Mouse (Mus musculus) effector memory CD4-positive, alpha-beta T cell, adult 5 months (primary cell): ENCODE data around the gene Dcdc2b. TPM values are rescaled to one million over a fixed set of nuclear protein-coding genes. Genes with fewer than 3 reads are reported as not detected.

Experiments used
- polyA plus RNA-seq: library from polyadenylated mRNA; unstranded; fragments of 100-300 nt; shearing (Covaris generic); gene quantifications from one replicate; pipeline ENCODE4 v1.2.1, GENCODE M21; 2017

Gene Dcdc2b
- polyA plus RNA-seq: 3.4 TPM

GRCm38 (mm10) chr4:129614093-129614492 lies at the start of gene Dcdc2b:
TSS of gene Dcdc2b (minus strand) at chr4:129614257.

GRCm38 (mm10) chr4:129640638-129641467 lies 26.8 kb upstream of the Dcdc2b start, which contains the start of gene Txlna:
TSS of gene Txlna (minus strand) at chr4:129641065.

GRCm38 (mm10) chr4:129623681-129624091 lies 9.6 kb upstream of the Dcdc2b start, which contains the start of gene Ccdc28b:
TSS of gene Ccdc28b (minus strand) at chr4:129623947.

GRCm38 (mm10) chr4:129618786-129619691 lies 5.0 kb upstream of the Dcdc2b start, which contains the start of gene Iqcc:
TSS of gene Iqcc (minus strand) at chr4:129619099.

GRCm38 (mm10) chr4:129600233-129601158 lies 13.6 kb downstream of the Dcdc2b start, which contains the start of the genes Eif3i and Tmem234:
TSS of gene Eif3i (minus strand) at chr4:129600648.
TSS of gene Tmem234 (plus strand) at chr4:129600668.

DNA sequence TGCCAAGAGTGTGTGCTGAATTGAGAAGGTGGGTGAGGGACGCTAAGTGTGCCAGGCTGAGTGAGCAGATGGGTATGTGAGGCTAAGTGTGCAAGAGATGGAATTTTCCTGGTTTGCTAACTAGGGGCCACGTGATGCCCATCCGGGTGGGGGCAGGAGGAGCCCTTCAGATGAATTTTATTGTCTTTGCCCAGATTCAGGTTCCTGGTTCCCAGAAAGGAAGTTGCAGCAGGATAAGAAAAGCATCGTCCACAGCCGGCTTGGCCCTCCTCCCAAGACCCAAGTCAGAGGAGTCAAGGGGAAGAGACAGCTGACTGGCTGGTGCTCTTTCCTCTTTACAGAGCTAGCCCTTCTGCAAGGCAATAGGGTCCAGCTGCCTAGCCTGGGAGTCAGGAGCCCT lies 35.6 kb downstream of the Dcdc2b start, which contains the start of gene Fam167b:
Gene Fam167b (minus strand): TSS at position 84 of the 400 bp plus-strand sequence.

DNA sequence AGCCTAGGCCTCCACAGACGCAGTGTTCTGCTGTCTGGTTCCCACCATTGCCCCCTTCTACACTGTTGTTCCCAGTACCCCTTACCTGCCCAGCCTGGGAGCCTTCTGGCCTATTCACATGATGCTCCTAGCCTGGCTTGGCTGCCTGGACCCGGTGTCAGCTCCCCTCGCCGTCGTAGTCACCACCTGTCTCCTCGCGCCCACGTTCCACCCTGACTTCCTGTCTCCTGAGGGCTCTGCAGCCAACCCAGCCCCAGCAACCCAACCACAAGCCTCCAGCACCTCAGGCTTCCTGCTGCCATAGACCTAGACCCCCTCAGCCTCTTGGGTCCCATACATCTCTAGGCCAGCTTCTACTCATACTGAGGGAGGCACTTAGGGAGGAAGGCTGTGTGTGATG lies 40.6 kb downstream of the Dcdc2b start, which contains the start of gene Lck:
Gene Lck (minus strand): TSS at position 212 of the 400 bp plus-strand sequence.

Other genes with a start within 250 kb of the Dcdc2b start
- gene Zbtb8a, start 236.1 kb downstream of the Dcdc2b start, polyA plus RNA-seq: 3.1 TPM
- not detected for gene Zbtb8b, start 173.4 kb downstream of the Dcdc2b start, polyA plus RNA-seq
- 77.9 TPM for gene Bsdc1, start 152.7 kb downstream of the Dcdc2b start, polyA plus RNA-seq
- gene Tssk3, start 123.2 kb downstream of the Dcdc2b start, polyA plus RNA-seq: not detected
- not detected for gene Fam229a, start 123.1 kb downstream of the Dcdc2b start, polyA plus RNA-seq
- 56.0 TPM for gene Marcksl1, start 100.7 kb downstream of the Dcdc2b start, polyA plus RNA-seq
- gene Hdac1, start 71.5 kb downstream of the Dcdc2b start, polyA plus RNA-seq: 158 TPM
- gene Lck, start 40.6 kb downstream of the Dcdc2b start, polyA plus RNA-seq: 1,252 TPM
- gene Fam167b, start 35.7 kb downstream of the Dcdc2b start, polyA plus RNA-seq: not detected
- gene Eif3i, start 13.6 kb downstream of the Dcdc2b start, polyA plus RNA-seq: 172 TPM
- 166 TPM for gene Tmem234, start 13.6 kb downstream of the Dcdc2b start, polyA plus RNA-seq
- gene Iqcc, start 4.8 kb upstream of the Dcdc2b start, polyA plus RNA-seq: 15.5 TPM
- gene Ccdc28b, start 9.7 kb upstream of the Dcdc2b start, polyA plus RNA-seq: 24.3 TPM
- gene Txlna, start 26.8 kb upstream of the Dcdc2b start, polyA plus RNA-seq: 52.7 TPM
- 23.1 TPM for gene Kpna6, start 58.5 kb upstream of the Dcdc2b start, polyA plus RNA-seq
- gene Tmem39b, start 82.6 kb upstream of the Dcdc2b start, polyA plus RNA-seq: 20.7 TPM
- gene Khdrbs1, start 128.0 kb upstream of the Dcdc2b start, polyA plus RNA-seq: 152 TPM
- 663 TPM for gene Ptp4a2, start 197.0 kb upstream of the Dcdc2b start, polyA plus RNA-seq